Mouse (Mus musculus): ENCODE results near the gene Pld1. TPM values are rescaled to one million over a fixed set of nuclear protein-coding genes. Genes with fewer than 3 reads are reported as not detected.

The Pld1 gene
- not detected for polyA plus RNA-seq (2017; shearing (Covaris generic))

DNA sequence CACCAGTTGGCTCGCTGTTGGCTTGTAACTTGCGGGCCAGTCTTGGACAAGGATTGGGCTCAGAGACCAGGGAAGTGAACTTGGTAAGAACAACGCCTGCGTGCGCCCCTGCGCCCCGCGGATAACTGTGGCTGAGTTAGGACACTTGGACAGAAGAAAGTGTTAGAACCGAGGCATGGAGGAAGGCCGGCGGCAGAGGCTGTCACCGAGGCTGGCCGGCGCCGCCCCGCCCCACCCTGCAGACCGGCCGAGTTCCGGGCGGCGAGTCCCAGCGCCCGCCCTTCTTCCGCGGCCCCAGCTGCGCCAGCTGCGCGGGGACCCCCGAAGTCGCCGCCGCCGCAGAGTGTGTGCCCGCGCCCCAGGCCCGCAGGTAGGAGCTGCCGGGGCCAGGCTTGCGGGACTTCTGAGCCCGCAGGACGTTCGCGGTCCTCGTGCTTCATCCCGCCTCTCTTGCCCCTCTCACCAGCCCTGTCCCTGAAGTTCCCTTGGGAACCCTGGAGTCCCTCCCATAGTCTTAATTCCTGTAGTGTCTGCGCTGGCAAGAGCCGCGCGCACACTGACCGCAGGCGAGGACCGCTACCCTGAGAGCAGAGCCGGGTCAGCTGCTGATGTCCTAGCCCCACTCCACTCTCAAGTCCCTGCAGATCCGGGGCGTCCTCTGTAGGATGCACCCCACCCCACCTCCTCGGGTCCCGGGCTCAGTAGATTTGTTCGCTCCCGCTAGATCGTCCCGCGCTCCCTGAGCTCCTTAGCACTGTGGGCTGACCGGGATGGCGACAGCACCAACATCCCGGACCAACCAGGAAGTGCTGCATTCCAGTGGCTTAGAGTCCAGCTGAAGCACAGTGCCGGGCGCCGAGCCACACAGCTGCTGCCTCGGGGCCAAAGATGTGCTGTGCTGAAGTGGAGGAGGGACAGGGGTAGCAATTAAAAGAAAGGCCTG lies at the start of gene Pld1:
TSS of gene Pld1 (plus strand) at position 315 of the 943 bp plus-strand sequence.

DNA sequence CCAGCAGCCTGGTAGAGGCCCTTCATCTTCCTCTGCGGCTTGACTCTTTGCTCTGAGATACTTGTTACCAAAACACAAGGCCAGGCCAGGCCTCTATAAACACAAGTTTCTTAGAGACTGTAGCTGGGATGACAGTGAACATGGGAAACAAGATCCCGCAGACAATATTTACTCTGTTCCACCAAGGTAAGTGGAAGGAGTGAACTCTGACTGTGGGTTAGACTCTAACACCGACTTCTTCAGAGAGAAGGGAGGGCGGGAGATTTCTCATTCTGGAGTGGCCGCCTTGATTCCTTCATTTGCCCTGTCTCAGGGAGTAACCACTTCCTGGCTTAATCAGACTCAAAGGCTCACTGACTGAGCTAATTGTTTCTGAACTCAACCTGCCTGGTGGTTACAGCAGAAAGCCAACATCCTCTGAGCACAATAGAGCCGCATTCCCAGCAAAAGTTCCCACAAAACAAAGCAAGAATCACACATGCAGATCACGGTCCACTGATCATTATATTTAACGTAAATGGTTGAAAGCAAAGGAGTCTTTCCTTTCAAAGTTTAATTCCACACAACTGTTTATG lies 42.1 kb upstream of the Pld1 start, which contains the start of gene Tmem212:
TSS of gene Tmem212 (minus strand) at position 51 of the 575 bp plus-strand sequence.

Other genes starting within 250 kb of the Pld1 start
- gene Fndc3b, start 227.4 kb upstream of the Pld1 start, polyA plus RNA-seq (2017; shearing (Covaris generic)) = 0.40 TPM
- gene Tmem212, start 42.3 kb upstream of the Pld1 start, polyA plus RNA-seq (2017; shearing (Covaris generic)) = not detected